In the genomic region with DNA sequence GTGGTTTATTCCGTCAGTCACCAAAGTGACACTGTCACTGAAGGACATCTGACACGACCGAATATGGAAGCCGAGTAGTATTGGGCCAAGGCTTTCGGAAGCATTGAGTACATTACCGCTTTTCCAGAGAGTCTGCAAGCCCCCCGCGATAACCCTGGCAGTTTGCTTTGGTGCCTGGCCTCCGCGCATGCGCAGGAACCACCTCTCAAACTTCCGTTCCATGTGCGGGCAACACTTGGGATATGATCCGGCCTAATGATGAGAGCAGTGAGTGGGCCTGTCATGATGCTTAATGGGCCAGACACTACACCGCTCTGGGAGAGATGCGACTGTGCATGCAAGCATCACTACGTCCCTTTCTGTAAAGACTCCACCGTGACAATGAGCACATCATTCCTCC, we compare ENCODE assay signal across 17 mouse cellular contexts.
"Had no signal": no experiment of that assay in that cellular context is flagged by ENCODE, and none has a peak within 500 bp of the region (broad histone marks: within the 10 kb centered on the region; RNA-seq: fewer than 3 reads in every experiment).

No protein-coding gene starts in this region.

- H3K27ac ChIP-seq: neural tube, embryonic 12.5 days; neural tube, embryonic 13.5 days; neural tube, embryonic 15.5 days; stomach, embryonic 15.5 days; stomach, postnatal 0 days had no signal

- DNase-seq: retina, postnatal 1 day; right cerebral cortex, adult 18-20 months; right cerebral cortex, postnatal 14 days; right cerebral cortex, postnatal 25 days; right cerebral cortex, postnatal 4 days; spleen, adult 18-20 months; thymus, adult 18-20 months; thymus, adult 2 months; thymus, postnatal 14 days; thymus, postnatal 25 days; thymus, postnatal 36 days; thymus, postnatal 4 days had no signal

- H3K4me3 ChIP-seq: neural tube, embryonic 12.5 days; neural tube, embryonic 13.5 days; neural tube, embryonic 15.5 days; stomach, embryonic 15.5 days had no signal

- H3K27me3 ChIP-seq: neural tube, embryonic 12.5 days; neural tube, embryonic 13.5 days; neural tube, embryonic 15.5 days; stomach, embryonic 15.5 days had no signal

- H3K36me3 ChIP-seq: neural tube, embryonic 12.5 days; neural tube, embryonic 13.5 days; neural tube, embryonic 15.5 days; stomach, embryonic 15.5 days had no signal
